Mouse (Mus musculus) liver, postnatal 0 days (tissue): ENCODE measurements around the gene Lyst.

Source experiments
- CTCF ChIP-seq: sonication (generic); IDR thresholded peaks from 2 replicates; pipeline ENCODE4 v1.5.1; 2016; ENCODE audit warnings: antibody characterized with exemption, low read depth
- EP300 ChIP-seq: IDR thresholded peaks from 2 replicates; pipeline ENCODE4 v1.6.1; 2016; ENCODE audit warnings: antibody characterized with exemption, low read depth, mild to moderate bottlenecking

- no peak for TF ChIP-seq CTCF
- TF ChIP-seq EP300, result no peak
These were observed 43.5 kb downstream of the Lyst start for GRCm38 (mm10) chr13:13633746-13634145.
